Mouse (Mus musculus): ENCODE data around the gene Mcf2l.

Gene Mcf2l

DNA sequence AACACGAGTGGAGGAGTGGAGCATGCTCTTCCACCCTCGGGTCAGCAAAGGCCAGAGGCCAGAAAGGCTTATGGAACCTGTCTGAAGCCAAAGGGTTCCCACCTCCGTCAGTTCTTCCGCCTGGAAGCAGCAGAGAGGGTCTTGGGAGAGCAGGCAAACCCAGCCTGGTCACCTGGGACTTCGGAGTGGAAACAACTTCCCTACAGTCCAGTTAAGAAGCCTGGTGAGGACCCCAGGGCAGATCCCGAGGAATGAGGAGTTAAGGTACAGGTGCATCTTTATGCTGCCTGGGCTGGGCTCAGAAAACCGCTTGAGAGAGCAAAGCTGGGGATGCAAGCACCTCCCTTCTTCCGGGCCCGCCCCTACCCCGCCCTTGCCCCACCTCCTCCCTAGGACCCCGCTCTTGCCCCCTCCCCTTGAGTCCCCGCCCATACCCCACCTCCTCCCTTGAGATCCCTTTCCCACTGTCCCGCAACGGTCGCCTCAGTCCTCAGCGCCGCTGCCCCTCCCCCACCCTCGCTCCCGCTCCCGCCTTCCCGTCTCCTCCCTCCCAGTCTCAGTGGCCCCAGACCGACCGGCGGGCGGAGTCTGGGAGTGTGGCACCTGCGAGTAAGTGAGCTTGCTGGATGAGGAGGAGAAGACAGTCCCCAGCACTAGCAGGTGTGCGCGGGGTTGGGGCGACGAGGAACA lies at the start of gene Mcf2l:
Mcf2l (plus strand) TSS at position 450 of the 690 bp plus-strand sequence.
- DNase-seq (ENCODE audit: low spot score): no peak

DNA sequence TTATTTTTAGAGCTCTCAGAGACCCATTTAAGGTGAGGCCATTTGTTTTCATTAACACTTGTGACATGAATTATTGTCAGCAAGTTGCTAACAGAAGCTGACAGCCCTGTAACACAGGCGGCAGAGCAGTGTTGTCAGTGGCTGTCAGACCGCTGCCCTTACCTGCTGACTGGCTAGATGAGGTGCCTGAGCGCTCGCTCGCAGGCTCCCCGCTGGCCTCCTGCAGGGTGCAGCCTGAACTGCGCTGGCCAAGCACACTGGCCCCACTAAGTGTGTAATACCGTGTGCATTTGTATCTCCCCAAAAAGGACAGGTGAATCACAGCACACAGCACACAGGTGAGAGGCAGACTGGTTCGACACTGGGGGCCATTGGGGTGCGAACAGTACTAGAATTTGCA lies 49.0 kb upstream of the Mcf2l start:
- no peak for DNase-seq (ENCODE audit: low spot score)

DNA sequence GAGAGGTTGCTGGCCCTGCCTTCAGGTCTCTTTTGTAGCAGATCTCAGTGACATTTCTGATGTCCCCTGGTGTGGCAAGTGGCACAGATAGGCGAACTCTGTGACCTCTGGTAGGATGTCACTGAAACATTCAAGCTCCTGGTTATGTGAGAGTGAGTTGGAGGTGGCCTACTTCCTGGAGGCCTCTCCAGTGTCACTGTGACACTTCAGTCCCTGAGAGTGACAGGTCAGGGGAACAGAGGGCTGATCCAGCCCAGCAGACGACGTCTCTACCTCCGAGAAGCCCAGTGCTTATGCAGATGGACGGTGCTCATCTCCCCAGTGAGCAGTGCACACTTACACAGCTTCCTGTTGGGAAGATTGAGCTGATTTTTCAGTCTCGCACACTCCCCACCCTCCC lies 48.4 kb upstream of the Mcf2l start:
- DNase-seq (ENCODE audit: low spot score): no peak

DNA sequence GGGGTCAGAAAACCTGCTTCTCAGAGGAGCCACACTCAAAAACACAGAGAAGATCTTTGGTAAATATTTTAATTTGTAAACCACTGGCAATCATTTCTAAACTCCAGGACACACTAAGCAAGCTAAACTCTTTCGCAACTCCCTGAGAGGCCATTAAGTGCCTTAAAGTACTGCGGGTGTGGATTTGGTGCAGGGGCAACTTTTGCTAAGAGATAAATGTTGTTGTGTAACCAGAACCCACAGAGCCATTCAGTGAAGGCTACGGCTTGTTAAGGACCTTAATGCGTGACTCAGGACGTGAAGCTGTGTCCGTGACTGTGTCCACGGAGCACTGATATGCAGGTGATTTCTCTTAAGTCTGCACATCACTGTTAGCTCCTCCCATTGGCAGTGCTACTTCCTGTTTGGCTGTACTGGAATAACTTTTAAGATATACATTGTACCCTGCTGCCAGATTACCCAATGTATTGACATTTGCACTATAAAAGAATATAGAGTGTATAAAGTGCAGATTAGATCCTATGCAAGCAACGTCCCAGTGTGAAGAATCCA lies 47.8 kb upstream of the Mcf2l start:
- no peak for DNase-seq (ENCODE audit: low spot score)

DNA sequence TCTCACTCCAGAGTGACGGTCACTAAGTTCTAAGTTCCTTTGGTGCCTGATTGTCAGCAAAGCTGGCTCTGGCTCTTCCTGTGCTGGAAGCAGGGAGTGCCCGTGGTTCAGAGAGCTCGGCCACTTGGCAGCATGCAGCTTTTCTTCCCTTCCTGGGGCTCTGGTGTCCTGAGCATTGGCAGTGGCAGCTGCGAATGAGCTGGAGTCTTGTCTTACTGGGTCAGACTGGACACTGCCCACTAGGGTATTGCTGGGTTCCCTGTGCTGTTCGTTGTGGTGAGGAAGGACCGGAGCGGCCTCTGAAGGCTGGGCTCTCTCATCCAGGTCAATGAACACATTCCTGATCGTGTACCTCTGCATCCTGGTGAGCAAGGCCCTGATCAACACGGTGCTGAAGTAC lies 46.5 kb upstream of the Mcf2l start:
- no peak for DNase-seq (ENCODE audit: low spot score)

DNA sequence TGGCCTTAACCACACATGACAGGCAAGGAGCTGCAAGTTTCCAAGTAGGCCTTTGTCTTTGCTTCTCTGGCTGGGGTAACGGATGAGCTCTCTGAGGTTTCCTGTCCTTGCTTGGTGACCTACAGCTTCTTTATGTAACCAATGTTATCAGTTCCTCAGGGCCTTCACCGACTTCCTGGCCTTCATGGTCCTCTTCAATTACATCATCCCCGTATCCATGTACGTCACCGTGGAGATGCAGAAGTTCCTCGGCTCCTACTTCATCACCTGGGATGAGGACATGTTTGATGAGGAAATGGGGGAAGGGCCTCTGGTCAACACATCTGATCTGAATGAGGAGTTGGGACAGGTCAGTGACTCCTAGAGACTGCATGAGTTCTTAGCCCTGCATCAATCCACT lies 45.3 kb upstream of the Mcf2l start:
- DNase-seq (ENCODE audit: low spot score): no peak

DNA sequence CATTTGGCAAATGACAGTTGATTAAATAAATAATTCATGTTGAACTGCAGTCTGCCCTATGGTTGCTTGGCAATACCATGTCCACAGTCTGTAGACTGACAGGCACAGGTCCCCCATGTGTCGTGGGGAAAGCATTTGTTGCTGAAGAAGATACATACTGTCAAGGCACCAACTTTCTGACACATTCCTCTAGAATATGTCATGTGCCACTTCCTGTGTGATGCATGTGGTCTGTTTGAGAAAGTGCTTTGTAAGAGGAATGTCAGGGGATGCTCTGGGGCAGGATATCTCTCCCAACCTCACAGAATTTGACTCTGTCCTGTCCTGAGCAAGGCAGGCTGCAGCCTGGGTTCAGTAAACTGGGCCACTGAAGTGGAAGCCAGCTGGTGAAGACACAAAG lies 44.2 kb upstream of the Mcf2l start:
- DNase-seq (ENCODE audit: low spot score): no peak

DNA sequence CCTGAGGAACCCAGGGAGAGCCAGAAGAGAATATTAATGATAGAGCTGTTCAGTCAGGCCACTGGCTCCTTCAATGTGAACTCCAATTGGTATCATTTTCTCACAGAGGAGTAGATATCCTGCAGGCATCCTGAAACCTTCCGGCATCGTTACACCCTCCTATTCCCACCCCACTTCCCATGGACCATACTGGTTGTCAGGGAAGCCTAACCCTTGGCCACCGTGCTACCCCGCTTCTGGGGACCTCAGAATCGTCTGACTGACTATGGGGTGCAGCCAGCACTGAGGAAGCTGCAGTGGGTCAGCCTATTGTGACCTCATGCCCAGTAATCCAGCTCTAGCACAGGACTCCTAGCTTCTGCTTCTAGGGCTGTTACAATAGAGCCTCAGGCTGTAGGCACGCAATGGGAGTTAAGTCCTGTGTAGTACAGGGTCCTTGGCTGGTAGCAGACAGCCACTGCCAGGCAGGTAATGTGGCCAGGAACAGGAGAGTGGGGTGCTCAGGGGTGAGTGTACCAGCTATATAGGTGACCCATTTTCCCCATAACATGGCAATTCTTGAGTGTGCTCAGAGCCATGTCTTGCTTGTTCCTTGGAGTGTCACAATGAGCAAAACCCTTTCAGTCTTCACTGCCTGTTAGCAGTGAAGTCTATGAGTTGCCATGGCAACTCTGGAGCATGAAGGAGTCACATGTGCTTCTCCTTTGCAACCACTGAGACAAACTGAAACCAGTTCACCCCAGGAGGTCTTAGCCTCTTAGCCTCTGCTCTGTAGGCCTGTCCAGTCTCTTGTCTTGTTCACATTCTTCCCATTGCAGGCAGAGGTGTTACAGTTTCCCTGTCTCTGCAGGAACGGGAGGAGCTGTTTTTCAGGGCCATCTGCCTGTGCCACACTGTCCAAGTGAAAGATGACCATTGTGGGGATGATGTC lies 41.7 kb upstream of the Mcf2l start:
- DNase-seq (ENCODE audit: low spot score): no peak

DNA sequence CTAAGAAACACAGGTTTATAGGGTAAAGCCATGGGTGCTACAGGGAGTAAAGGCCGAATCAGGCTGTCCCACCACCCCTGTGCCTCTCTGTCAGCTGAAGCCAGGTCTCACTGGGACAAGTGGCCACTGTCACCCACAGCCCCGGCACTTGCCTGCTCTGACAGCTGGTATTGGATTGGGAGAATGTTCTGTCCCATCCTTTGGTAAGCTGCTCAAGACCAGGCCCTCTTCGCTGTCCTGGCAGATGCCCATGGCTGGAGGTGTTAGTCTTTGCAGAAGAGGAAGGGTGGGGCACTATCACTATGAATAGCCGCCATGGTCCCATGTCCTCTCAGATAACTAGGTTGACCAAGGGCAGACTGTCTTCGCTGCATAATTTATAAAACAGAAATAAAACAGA lies 40.0 kb upstream of the Mcf2l start:
- DNase-seq (ENCODE audit: low spot score): no peak

DNA sequence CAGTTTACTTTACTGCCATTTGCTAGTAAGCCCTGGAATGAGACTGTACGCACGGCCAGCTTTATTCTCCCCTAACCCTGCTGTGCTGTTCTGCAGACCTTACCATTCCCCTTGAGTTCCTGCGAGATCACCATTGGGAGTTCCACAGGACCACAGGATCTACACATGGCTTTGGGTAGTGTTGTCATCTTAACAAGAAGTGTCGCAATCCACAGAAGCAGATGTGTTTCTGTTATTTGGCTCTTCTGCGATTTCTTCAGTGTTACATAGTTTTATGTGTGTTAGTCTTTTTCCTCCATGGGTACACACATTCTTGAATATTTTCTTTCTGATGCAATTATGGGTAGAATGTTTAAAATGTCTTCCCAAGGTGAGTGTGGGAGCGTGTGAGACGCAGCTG lies 32.8 kb upstream of the Mcf2l start:
- no peak for DNase-seq (ENCODE audit: low spot score)

DNA sequence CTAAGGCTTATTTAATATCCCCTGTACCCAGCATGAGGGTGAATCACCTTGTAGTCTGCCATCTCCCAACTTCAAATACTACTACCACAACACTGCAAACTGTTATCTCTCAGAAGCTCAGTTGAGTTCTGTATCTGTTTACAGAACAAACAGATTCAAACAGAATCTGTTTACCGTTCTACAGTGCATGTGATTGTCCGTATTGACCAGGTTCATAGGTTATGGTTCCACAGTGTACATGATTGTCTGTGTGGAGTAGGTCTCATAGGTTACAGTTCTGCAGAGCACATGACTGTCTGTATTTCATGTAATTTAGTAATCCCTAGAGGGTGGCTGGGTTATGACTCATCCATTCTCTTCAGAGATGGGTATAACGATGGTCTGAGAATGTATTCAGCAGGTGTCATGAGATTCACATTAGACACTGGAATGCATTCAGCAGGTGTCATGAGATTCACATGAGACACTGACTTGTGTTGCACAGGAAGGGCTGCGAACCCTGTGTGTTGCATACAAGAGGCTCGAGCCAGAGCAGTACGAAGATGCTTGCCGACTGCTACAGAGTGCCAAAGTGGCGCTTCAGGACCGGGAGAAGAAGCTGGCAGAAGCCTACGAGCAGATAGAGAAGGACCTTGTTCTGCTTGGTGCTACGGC lies 31.1 kb upstream of the Mcf2l start:
- no peak for DNase-seq (ENCODE audit: low spot score)

DNA sequence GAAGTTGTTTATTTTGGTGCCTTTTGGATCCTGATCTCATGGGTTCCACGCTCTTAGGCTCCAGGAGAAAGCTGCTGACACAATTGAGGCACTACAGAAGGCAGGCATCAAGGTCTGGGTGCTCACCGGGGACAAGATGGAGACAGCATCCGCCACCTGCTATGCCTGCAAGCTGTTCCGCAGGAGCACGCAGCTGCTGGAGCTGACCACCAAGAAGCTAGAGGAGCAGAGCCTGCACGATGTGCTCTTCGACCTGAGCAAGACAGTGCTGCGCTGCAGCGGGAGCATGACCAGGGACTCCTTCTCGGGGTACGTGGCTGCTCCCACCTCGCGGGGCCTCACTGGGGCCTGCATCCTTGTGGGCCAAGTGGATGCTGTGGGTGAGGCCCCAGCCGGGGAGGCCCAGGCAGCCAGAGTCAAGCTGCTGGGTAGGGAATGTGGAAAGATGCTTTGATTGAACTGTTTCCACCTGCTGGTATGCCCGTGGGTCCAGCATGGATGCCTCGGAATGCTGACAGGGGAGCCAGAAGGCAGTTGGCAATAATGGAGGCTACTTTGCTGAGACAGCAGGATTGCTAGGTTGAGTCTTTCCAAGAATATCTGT lies 29.2 kb upstream of the Mcf2l start:
- no peak for DNase-seq (ENCODE audit: low spot score)

DNA sequence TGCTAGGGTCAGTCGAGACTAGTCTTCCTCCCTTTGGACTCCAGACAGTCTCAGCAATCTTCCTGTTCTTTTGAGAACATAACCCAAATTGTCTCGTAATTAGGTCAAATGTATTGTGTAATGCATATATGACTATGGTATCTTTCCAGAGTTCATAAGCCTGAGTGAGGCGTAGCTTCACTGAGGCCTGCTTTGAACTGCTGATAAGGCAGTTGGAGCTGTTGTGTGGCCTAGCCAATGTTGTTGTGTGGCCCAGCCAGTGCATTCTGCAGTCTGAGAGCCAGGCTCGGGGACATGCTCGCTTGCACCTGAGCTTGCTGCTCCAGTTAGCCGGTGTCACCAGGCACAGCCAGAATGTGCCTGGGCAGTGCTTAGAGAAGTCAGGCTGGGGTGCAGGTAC lies 27.2 kb upstream of the Mcf2l start:
- no peak for DNase-seq (ENCODE audit: low spot score)

DNA sequence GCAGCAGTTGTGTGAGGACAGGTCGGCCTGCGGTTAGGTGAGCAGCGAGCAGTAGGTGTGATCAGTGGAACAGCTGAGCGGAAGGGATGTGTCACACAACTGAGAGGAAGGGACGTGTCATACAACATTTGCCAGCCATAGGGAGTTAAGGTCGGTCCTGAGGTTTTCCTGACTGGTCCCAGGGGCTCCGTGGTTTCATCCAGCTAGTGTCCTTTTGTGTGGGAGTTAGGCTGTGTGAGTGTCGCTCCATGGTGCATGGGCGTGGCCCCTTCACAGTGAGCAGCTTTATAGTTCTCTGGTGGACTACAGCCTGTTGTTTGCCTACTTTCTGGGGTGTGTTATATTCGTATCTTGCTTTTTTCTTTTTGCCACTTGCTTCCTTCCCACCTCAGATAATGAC lies 22.4 kb upstream of the Mcf2l start:
- DNase-seq (ENCODE audit: low spot score): no peak

DNA sequence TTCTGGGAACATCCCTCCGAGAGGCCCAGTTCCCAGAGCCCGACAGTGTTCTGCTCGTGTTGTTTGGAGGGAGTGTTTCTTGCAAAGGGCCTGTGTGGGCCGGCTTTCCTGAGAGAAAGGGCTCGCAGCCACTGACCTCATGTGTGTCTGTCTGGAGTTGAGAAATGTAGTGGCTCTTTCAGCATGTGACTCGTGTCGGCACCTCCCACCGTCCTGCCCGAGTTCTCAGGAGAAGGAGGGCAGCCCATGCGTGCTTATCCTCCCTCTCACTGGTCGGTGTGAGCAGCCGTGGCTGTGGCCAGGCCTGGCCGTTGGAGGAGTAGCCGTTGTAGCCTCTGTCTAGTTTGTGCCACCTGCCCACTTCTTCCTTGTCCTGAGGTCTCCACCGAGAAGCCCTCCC lies 17.6 kb upstream of the Mcf2l start:
- DNase-seq (ENCODE audit: low spot score): no peak

DNA sequence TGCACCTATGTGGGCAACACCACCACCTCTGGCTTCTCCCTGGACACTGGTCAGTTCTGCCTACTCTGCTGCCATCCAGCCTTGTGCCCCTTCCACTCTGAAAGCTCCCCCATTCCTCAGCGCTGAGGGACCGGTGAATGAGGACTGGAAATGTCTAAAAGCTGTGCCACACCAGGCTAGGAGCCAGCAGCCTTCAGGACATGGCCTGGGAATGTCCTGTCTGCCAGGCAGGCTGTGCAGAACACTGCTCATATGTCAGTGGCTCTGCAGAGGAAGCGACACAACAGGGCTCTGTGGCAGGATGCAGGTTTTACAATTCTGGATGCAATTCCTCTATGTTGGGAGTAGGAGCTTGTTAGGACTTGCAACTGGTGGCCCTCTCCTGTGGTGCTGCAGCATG lies 10.5 kb upstream of the Mcf2l start:
- DNase-seq (ENCODE audit: low spot score): no peak

DNA sequence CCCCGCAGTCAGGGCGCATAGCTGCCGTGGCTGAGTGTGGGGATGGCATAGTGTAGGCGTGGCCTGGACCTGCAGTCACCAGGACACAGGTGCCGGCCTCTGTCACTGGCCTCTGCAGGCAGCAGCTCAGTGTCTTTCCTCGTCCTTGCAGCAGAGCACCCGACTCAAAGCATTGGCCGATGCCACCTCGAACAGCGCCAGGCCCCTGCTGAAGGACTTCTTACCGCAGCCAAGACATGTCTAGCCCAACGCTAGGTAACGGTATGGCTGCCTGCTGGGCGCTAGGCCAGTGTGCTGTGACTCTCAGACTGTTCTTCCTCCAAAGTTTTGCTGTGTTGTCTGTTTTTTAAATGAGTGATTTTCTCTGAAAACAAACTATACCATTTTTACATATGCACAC lies 10.0 kb upstream of the Mcf2l start:
- no peak for DNase-seq (ENCODE audit: low spot score)

DNA sequence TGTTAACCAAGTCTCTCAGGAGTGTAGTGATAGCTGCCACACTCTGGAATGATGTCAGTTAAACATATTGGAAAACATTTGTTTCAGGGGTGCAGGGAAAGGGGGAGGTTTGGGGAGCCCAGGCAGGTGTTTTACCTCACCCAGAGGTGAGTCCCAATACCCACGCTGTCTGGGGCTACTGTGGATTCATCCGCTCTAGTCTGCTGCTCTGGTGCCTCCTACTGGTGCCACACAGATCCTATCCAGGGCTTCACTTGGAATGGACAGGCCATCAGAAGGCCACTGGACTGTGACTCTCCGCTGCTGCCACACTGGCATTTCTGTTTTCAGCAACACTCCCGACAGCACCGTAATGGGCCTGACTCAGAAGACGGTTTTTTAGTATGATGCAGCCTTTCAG lies 7.8 kb upstream of the Mcf2l start:
- no peak for DNase-seq (ENCODE audit: low spot score)

DNA sequence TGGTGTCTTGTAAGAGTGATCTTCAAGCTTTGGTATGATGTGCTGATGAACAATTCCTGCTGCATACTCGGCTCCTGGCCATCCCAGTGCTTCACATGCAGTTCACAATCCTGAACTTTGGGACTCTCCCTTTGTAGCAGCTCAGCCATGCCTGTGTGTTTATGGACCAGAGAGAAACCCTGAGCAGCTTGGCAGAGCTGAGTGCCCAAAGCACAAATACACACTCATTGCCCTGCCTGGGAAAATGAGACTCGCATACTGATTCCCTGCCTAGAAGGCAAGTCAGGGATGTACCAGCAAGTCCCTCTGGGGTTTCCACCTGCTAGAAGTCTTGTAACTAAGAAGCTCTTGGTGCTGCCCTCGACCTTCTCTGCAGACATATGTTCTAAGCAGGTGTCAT lies 3.9 kb upstream of the Mcf2l start:
- DNase-seq (ENCODE audit: low spot score): no peak

DNA sequence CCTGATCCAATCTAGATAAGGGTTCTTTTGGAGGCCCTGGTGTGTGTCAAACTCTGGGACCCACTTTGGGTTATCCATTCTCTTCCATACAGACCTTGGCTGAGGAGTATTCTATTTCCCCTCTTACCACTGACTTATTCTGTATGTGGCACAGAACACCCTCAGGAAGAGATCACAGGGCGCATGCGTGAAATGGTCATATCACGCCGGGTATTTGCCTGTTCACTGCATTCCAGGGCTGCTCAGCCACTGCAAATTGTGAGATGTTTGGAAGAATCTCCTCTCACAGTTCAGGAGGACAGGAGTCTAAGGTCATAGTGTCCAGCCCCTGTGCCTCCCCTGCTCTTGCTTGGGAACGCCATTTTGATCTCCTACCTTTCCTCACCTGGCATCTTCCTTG lies 3.0 kb upstream of the Mcf2l start:
- no peak for DNase-seq (ENCODE audit: low spot score)

DNA sequence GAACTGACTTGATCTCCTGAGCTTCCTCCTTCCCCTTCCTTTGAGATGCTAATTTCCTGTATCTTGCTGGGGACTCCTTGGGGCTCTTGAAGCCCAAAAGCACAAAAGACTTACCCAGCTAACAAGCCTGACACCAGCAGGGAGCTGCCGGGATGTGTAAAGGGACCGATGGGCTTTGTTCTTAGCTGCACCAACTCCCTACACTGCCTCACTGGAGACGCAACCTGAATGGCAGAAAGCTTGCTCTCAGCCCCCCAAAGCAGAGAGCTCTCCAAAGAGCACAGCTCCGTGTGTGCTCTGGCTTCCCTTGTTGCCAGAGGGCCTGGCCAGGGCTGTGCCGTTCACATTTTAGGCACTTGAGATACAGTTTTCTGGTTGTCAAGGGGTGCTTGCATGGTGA lies 2.1 kb upstream of the Mcf2l start:
- no peak for DNase-seq (ENCODE audit: low spot score)

DNA sequence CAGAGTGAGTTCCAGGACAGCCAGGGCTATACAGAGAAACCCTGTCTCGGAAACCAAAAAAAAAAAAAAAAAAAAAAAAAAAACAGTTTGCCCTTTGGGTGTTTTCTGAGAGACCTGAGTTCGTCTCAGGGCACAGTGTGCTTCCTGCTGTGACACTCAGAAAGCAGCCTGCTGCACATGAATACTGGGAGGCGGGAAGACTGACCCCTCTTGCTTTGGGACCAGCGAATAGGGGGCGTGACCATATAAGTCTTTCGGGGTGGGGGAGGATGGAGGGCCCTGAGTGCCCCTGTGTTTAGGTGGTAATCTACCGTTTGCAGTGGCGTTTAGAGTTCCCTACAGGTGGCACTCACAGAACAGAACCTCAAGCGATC lies 636 bp upstream of the Mcf2l start:
- DNase-seq (ENCODE audit: low spot score): no peak

All from spleen, adult 12 weeks (tissue).